In the genomic region with DNA sequence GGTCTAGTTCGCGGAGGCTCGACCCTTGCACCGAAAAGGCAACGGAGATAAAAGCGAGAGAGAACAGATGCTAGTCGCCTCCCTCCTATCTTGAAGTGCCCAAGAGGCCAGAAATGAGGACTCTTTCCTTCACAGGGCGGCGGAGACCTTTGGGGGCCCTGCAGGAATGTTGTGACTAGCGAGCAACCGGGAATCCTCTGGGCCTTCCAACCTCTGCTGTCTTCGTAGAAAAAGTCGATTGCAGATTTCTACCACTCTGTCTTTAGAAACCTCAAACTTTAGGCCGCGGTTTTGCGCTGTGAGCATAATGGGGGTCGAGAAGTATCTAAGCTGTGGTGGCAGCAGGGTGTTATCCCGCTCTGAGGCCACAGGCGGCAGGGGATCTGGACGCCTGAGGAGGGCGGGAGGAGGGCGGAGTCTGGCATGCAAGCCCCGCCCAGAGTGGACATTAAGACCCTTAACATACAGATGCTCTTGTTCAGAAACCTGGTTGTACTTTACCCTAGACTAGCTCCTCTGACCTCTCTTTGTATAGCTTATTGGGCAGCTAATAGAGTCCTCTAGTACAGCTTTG, we compare ENCODE assay signal across 7 mouse cellular contexts. TPM values are rescaled to one million over a fixed set of nuclear protein-coding genes. Genes with fewer than 3 reads are reported as not detected.
DNase-seq lines count a peak whose midpoint lies in the region; ATAC-seq and TF ChIP-seq lines count a peak whose summit lies in the region.

No protein-coding gene starts in this region.

- no peaks in the 10 kb centered on the region for H3K4me1 ChIP-seq in lung, embryonic 14.5 days (ENCODE audit: insufficient read depth)
- H3K4me1 ChIP-seq in hindbrain, embryonic 14.5 days (replicated peaks; ENCODE audit: control insufficient read depth, insufficient read depth, low read length): peaks cover 12% of the 10 kb centered on the region; the same call in 1 of the 2 replicates

- H3K4me2 ChIP-seq in lung, embryonic 14.5 days: peak overlapping the region; percentile 98
- H3K4me2 ChIP-seq in hindbrain, embryonic 14.5 days (replicated peaks): peak overlapping the region; percentile 82

- peak; percentile 88 for ATAC-seq in lung, embryonic 14.5 days (ENCODE audit: insufficient read depth)
- ATAC-seq in hindbrain, embryonic 14.5 days (ENCODE audit: low FRiP score): peak; percentile 42
- peak; percentile 45; the same call in 1 of the 2 replicates for ATAC-seq in megakaryocyte, adult 5-6 weeks (ENCODE audit: poor library complexity, severe bottlenecking)

- H3K9me3 ChIP-seq in lung, embryonic 14.5 days (ENCODE audit: low read depth, low read length): no peaks in the 10 kb centered on the region
- H3K9me3 ChIP-seq in hindbrain, embryonic 14.5 days (ENCODE audit: control insufficient read depth, low read length): no peaks in the 10 kb centered on the region

- H3K27ac ChIP-seq in lung, embryonic 14.5 days (ENCODE audit: low read depth): no peak overlapping the region
- H3K27ac ChIP-seq in hindbrain, embryonic 14.5 days: peak overlapping the region; percentile 14; the same call in 1 of the 2 replicates

- DNase-seq in lung, embryonic 14.5 days: peak; percentile 80
- DNase-seq in lung, postnatal 25 days (ENCODE audit: low spot score): no peak
- DNase-seq in embryo, embryonic 11.5 days (ENCODE audit: low read depth, low spot score): peak; percentile 29
- DNase-seq in hindbrain, embryonic 14.5 days (ENCODE audit: low spot score): peak; percentile 44
- DNase-seq in yolk sac, embryonic 10.5 days (ENCODE audit: low spot score): peak; percentile 64
- no peak for DNase-seq in c-Kit-positive CD71-positive TER-119-positive erythroid progenitor cells, embryonic 14.5 days (ENCODE audit: low spot score)

- H3K36me3 ChIP-seq in lung, embryonic 14.5 days (ENCODE audit: insufficient read depth): no peaks in the 10 kb centered on the region
- no peaks in the 10 kb centered on the region for H3K36me3 ChIP-seq in hindbrain, embryonic 14.5 days (replicated peaks; ENCODE audit: control insufficient read depth, insufficient read depth)

- peak; percentile 54; the same call in 1 of the 2 replicates for TF ChIP-seq CTCF in lung, embryonic 14.5 days (IDR thresholded peaks at IDR 0.05; ENCODE audit: low read depth)

- H3K27me3 ChIP-seq in lung, embryonic 14.5 days (ENCODE audit: insufficient read depth, low read length): peaks cover 28% of the 10 kb centered on the region
- peaks cover 32% of the 10 kb centered on the region for H3K27me3 ChIP-seq in hindbrain, embryonic 14.5 days (ENCODE audit: control insufficient read depth, insufficient read depth, low read length)

- peak overlapping the region; percentile 66 for H3K4me3 ChIP-seq in lung, embryonic 14.5 days (ENCODE audit: low read depth, low read length)
- peak overlapping the region; percentile 60 for H3K4me3 ChIP-seq in hindbrain, embryonic 14.5 days (replicated peaks; ENCODE audit: low read length)

- WGBS in lung, embryonic 14.5 days: under 1% methylated on average over 23 of the region's 23 CpGs
- 1% methylated on average over 23 of the region's 23 CpGs for WGBS in hindbrain, embryonic 14.5 days

- peak overlapping the region; percentile 42 for H3K9ac ChIP-seq in lung, embryonic 14.5 days
- H3K9ac ChIP-seq in hindbrain, embryonic 14.5 days: peak overlapping the region; percentile 73

RNA-seq across cellular contexts. Expression of gene Lrrc27, which starts 24.1 kb away (rescaled TPM):
- polyA plus RNA-seq in lung, embryonic 14.5 days (2014; fragmentation: Nextera tagmentation; extraction: Ambion mirVana): 3.4 and 5.3 TPM in 2 replicates
- 5.2 and 6.2 TPM in 2 replicates for polyA plus RNA-seq in hindbrain, embryonic 14.5 days (2014; fragmentation: Nextera tagmentation; extraction: Ambion mirVana)
- 1.3 and 3.4 TPM in 2 replicates for total RNA-seq in megakaryocyte, adult 5-6 weeks (2015)
- 0.81 and 3.2 TPM in 2 replicates for total RNA-seq in megakaryocyte, adult 5-6 weeks (2017)

RNA-seq across cellular contexts. Expression of gene Stk32c, which starts 24.4 kb away (rescaled TPM):
- polyA plus RNA-seq in lung, embryonic 14.5 days (2014; fragmentation: Nextera tagmentation; extraction: Ambion mirVana): 0.14 and 0.16 TPM in 2 replicates
- polyA plus RNA-seq in hindbrain, embryonic 14.5 days (2014; fragmentation: Nextera tagmentation; extraction: Ambion mirVana): 1.2 and 2.8 TPM in 2 replicates
- 0.11 TPM in 1 of 2 replicates, not detected in the other for total RNA-seq in megakaryocyte, adult 5-6 weeks (2015)
- not detected in 2 replicates for total RNA-seq in megakaryocyte, adult 5-6 weeks (2017)

RNA-seq across cellular contexts. Expression of gene Pwwp2b, which starts 59.6 kb away (rescaled TPM):
- 13.1 and 13.5 TPM in 2 replicates for polyA plus RNA-seq in lung, embryonic 14.5 days (2014; fragmentation: Nextera tagmentation; extraction: Ambion mirVana)
- polyA plus RNA-seq in hindbrain, embryonic 14.5 days (2014; fragmentation: Nextera tagmentation; extraction: Ambion mirVana): 5.2 and 5.3 TPM in 2 replicates
- 3.0 and 3.3 TPM in 2 replicates for total RNA-seq in megakaryocyte, adult 5-6 weeks (2015)
- 1.8 and 2.6 TPM in 2 replicates for total RNA-seq in megakaryocyte, adult 5-6 weeks (2017)

Comparison
In these comparisons a context has a peak if more than half of its experiments do, and no peak if none do; other contexts are left out.
1. DNase-seq: peak in lung, embryonic 14.5 days (single experiment), embryo, embryonic 11.5 days (single experiment), hindbrain, embryonic 14.5 days (single experiment) and yolk sac, embryonic 10.5 days (single experiment); none in lung, postnatal 25 days (single experiment) and c-Kit-positive CD71-positive TER-119-positive erythroid progenitor cells, embryonic 14.5 days (single experiment).
2. Peak in every context shown above with its lines, with median percentiles within 50 percentile points of each other: ATAC-seq.